Mouse (Mus musculus) ovary, postnatal 36 days (tissue): ENCODE results near the gene Anapc2.

Experiments used
- DNase-seq: peaks from one replicate; pipeline ENCODE4 v3.0.0; 2022; ENCODE audit warnings: low spot score, mixed read lengths

Gene Anapc2

DNA sequence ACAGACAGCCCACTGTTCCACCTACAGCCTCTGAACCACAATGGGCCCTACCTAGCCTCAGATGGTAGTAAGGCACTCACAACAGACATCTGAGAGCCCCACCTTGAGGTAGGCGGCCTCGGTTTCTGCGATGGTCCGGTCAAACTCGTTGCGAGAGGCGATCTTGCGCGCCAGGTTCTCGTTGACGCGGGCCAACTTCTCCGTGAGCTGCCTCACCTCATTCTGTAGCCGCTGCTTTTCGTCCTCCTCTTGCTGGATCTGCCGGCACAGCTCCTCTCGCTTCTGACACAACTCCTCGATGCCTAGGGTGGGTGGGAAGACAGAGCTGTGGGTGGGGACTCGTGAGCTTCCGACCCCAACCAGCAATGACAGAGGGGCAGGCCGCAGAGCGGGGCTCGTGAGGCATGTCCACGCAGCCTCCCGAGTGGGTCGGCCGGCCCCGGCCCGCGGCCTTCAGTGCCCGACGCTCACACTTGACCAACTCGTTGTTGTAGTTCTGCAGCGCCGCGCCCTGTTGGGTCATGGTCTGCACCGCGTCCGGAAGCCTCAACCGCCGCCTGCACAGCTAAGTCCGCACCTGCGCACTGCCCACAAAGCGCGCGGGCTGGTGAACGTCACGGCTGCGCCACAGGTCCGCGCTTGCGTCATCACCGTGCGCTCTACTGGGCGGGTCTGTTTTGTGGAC is at the start of gene Anapc2, which contains the start of gene Ssna1:
Gene Anapc2, plus strand, starts transcription at position 652 of the 685 bp plus-strand sequence.
Gene Ssna1, minus strand, starts transcription at position 612 of the 685 bp plus-strand sequence.
- peak; percentile 97 for DNase-seq

DNA sequence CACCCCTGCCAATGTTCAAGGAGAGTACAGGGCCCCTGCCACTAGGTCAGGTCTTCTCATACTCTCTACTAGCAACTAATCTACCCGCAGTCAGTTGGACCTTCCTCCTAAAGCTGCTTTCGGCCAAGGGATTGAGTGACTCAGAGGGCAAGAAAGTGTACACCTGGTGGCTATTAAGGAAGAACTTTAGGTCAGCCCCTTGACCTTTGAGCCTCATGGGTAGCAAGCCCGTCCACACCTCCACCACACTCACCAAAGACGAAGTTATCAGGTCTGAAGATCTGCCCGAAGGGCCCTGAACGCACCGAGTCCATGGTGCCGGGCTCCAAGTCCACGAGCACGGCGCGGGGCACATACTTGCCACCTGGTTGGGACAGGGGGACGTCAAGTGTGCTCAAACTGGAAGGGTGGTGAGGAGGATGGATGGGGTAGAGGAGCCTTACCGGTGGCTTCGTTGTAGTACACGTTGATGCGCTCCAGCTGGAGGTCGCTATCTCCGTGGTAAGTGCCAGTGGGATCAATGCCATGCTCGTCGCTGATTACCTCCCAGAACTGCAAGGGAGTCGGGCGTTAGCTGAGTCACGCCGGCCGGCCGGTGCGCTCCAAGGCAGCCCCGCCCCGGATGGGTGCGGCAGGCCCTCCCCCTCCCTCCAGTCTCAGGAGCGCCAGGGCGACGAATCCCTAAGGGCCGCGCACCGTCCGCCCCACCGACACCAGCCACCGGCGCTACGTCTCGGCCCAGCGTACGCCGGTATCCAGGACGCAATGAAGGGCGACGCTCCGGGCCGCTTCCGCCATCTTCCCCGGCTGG is 48.4 kb upstream of the Anapc2 start:
- peak; percentile 80 for DNase-seq

DNA sequence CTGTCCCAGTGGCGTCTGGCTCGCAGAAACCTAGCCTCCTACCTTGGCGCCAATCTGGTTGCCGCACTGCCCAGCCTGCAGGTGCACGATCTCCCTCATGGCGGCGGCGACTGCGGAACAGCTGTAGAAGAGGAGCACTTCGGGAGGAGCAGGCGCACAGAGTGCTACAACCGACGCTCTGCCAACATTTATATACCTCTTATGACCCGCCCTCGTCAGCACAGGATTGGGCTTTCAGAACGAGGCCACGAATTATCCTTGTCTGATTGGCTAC is 47.8 kb upstream of the Anapc2 start, which contains the start of gene Tubb4b:
Gene Tubb4b, minus strand, starts transcription at position 211 of the 274 bp plus-strand sequence.
- no peak for DNase-seq

DNA sequence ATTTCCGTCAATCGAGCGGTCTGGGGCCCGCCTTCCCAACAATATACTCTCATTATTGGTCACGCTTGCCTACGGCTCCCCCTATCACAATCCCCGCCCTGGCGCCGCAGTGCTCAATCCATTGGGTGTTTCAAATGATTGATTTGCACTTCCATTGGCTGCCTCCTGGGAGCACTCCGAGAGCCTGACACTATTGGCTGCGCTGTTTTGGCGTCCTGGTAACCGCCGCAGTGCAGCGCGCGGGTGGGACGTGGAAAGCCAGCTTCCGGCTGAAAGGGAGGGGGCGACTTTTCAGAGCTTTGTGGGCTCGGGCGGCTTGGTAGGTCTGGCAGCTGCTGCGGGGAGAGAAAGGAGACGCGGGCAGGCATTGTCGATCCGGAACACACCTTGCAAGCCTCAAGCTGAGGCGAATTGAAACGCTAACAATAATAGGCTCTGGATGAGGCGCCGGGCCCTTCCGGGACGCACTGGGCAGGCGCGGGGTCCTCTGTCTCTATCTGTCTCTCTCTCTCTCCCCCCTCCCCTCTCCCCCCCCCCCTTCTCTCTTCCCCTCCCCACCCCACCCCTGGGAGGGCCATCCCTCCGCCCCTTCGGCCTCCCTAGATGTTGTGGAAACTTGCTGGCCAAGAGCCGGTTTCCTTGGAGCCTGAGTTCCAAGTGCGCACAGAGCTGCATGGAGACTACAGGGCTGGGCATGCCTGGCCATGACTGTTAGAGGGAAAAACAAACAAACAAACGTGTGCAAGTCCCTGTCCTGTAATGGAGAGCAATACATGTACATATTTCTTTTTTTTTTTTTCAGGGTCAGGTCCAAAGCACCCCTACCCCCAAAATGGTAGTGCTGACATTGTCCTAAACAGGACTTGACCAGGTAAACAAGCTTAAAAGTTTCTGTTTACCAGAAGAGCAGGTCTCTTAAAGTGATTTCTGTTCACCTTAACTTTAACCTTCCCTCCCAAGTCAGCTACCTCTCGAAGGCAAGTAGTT is 47.2 kb upstream of the Anapc2 start:
- peak; percentile 96 for DNase-seq

DNA sequence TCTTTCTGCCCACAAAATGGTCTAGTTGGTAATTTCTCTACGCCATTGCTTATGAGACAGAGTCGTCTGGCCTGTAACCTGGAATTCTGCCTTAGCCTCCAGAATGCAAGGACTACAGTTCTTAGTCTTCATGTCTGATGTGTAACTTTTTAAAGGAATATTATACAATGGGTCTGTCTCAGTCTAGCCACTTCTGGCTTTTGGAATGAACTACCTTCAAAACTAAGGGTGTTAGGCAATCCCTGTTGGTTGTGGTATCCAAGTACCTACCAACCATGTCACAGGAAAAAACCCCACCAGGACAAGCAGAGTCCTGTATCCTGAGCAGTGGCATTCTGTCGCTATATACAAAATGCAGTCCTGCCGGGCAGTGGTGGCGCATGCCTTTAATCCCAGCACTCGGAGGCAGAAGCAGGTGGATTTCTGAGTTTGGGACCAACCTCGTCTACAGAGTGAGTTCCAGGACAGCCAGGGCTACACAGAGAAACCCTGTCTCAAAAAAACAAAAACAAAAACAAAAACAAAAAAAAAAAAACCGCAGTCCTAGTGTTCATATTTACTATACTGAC is 46.4 kb upstream of the Anapc2 start:
- no peak for DNase-seq

DNA sequence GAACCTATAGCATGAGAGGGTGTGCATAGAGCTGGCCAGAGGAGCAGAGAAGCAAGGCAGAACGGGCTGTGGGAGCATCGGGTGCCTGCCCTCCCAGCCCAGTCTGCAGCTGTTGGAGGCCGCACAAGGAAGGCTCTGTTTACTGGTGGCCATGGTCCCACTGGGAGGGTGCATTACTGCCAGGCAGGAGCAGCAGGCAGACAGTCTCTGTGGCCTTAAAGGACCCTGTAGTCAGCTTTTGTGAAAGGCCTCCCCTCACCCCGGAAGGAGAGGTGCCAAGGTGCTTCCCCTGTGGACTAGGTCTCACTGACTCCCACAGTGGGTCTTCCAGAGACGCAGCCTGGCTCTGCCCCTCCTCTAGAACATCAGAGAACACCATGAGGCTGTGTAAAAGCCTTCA is 45.4 kb upstream of the Anapc2 start:
- DNase-seq = no peak

DNA sequence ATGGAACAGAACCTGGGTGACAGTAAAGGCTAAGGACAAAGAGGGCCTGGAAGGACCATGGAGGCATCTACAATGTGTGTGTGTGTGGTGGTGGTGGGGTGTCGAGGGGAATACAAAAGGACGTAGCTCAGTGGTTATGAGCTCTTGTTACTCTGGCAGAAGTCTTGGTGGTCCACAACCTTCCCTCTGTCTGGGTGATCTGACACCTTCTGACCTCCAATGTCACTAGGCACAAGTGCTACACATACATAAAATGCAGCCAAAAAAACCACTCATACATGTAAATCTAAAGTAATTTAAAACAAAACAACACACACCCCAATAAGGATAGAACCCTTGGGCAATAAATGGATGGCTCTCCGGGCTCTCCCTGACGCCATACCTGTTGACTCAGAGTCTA is 44.9 kb upstream of the Anapc2 start:
- no peak for DNase-seq

DNA sequence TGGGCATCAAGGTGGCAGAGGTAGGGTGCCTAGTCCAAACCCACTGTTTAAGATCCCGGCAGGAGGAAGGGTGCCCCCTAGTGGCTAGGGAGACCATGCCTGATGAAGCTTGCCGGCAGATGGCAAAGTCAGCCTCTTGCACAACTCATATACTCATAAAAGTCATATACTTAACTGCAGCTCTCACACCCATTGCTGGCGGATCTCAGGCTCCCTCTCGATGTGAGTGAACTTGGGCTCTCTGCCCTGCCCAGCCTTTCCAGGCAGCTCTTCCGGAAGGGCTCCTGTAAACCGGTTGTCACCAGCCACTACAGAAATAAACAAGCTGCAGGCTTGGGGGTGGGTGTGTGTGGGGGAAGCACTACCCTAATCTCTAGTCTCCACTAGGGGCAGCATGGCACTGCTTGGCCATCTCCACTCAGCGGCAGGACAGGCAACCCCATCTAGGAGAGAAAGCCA is 43.8 kb upstream of the Anapc2 start:
- peak; percentile 77 for DNase-seq

DNA sequence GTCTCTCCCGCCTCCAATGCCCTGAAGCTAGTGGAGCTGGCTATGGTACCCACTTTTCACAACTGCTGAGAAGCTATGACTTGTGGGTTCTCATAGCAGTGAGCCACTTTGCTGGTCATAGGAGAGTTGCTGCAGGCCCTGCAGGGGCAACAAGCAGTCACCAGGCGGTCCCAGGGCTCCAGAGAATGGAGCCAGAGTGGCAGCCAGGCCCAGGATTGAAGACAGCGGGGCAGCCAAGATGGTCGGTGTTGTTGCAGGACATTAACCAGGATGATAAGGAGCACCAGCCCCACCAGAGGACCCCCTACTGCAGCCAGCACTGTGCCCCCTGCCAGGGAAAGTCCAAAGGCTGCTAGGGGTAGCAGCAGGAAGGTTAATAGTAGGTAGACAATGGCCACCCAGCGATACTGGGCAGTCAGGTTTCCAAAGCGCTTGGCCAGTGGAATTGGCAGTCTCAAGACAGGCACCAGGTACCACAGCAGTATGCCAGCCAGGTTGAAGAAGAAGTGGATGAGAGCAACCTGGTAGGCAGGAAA is 43.2 kb upstream of the Anapc2 start:
- no peak for DNase-seq

DNA sequence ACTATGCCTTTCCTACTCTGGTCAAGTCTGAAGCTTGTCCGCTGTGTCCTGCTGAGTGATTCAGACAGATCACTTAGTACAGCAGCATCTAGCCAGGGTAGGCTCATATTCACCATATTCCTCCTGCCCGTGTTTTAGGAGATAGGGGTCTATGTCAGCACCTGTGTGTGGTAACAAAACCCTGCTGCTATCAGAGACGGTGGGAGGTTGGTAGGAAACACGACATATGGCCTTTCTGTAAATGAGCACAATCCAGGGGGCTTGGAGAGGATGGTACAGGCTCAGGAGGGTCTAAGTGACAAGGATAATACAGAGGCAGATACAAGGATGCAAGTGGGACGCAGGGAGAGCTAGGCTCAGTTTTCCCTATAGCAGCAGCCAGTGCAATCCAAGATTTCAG is 42.7 kb upstream of the Anapc2 start:
- DNase-seq = no peak

DNA sequence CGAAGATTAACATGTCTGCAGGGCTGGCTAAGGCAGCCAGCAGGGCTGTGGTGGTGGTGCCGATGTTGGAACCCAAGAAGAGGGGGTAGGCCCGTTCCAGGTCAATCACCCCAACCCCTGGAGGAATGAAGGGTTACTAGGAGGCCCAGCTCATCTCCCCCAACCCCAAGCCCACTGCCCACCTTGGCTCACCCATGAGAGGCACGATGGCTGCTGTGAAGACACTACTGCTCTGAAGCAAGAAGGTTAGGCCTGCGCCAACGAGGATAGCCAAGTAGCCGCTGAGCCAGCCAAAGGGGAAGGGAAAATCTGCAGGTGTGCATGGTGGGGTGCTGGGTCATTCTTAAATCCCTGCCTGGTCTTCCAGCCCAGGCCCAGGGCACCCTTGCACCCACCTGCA is 41.7 kb upstream of the Anapc2 start:
- no peak for DNase-seq

DNA sequence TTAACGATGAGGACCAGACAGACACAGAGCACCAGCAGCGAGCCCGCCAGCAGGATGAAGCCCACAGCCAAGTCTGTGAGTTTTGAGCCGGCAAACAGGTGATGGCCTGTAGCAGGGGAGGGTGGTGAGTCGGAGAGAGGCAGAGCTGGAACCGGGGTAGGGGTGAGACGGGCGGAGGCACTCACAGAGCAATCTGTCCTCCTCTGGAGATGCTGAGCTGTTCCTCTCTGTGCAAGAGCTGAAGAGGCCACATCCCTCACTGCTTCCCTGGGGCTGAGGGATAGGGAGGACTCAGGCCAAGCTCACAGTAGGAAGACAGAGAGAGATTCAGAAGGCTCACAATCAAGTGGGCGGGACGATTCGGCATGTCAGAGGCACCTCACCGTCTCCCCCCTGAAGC is 41.2 kb upstream of the Anapc2 start:
- no peak for DNase-seq

DNA sequence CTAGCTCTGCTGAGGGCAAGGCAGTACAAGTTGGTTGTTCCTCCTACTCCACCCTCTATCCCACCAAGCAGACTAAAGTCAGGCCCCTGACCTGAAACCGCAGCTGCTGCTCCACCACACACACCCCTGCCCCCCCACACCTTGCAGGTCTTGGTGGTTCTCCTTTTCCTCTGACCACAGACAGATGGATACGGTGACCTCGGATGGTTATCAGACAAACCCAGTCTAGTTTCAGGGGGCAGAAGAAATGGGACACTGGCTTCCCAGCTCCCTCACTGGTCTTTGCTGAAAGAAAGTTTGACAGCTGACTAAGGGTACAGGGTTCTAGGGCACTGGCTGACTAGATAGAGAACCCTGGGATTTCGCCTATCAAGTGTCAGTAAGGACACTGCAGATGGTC is 38.9 kb upstream of the Anapc2 start:
- no peak for DNase-seq

DNA sequence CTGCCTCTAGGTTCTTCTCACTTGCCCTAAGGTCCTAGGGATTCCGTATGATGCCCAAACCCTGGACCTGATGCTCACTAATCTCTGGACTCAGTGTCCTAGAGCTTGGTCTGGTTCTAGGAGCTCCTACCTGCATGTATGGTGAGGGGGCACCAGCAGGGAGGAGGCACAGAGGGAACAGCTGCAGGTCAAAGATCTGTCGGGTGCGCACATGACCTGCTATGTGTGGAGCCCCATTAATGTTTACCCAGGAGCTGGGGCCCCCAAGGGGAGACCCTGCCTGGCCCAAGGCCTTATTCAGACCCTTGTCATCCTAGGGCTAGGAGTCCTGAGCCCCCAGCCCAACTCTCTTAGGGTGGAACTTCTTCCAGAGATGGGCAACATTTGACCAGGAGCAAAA is 38.2 kb upstream of the Anapc2 start, which contains the start of gene Slc34a3:
Gene Slc34a3, minus strand, starts transcription at position 315 of the 400 bp plus-strand sequence.
- no peak for DNase-seq

DNA sequence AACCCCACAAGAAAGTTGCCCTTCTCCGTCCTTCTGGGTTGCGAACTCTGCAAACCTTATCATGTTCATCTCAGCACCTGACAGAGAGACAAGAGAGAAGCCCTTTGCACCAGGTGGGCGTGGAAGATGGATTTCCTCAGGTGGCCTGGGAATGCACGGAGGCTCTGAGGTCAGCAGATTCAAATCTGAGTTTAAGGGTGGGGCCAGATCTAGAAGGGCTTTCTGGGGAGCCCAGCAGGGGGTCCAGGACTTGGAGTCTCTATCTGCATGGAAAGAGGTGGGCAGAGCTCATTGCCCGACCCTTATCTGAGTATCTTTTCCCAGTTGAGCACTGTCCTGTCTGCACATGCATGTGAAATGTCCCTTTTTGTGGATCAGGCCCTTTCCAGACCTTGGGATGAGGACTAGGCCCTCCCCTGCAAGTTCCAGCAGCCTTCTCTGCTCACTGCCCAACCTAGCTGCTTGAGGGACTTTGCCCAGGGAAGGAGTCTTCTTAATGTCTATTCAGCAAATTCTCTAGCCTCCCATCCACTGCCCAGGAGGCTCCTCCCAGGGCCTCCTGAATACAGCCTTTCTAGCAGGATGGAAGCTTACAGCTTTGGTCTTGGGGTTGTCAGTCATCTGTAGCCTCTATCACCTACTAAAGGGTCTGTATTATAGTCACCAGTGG is 37.6 kb upstream of the Anapc2 start:
- DNase-seq = no peak

DNA sequence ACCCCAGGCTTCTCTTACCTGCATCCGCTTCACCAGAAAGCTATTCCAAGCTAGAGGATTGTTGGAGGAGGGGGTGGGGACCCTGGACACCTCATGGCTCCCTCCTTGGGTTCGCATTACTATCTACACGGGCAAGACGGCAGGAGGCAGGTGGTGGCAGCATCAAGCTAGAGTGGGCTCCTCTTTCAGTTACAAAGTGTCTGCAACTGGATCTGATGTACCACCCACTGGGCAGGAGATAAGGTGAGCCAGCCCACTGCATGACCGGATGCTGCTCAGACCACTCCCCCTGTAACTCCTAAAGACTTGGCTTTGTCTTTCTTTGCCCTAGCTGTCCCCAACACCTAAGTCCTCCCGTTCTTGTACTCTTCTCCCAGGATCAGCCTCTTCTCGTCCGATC is 35.7 kb upstream of the Anapc2 start, which contains the start of gene Rnf224:
Gene Rnf224, minus strand, starts transcription at position 174 of the 400 bp plus-strand sequence.
- no peak for DNase-seq

DNA sequence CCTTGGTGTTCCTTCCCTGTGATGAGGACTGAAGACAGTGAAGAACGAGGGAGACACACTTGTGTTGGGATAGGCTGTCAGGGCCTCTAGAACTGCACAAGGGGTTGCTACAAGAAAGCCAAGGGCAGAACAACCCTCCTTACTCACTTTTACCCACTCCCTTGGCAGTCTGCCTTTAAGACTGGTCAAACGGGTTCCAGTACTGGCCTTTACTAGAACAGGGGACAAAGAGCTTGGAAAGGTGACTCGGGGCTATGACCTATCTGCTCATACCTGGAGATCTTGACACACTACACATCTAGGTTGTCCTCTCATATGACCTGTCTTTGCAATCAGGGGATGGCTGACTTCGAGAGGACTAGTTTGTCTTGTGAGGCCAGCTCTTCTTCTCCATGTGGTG is 34.8 kb upstream of the Anapc2 start:
- no peak for DNase-seq

DNA sequence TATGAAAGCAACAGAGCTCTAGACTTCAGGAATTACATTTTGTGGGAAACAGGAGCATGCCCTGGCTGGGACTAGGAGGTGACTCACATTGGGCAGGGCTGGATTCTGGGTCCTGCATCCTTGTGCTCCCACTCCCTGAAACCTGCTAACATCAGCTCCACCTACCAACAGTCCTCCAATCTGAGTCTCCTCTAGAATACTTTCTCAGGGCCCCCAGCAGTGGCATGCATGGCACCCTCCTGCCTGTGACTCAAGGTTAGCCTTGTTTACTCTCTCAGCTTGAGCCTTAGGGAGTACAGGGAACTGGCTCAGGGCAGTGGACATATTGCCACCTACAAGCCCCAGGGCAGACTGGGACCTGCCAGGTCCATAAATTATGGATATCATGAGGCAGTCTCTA is 34.2 kb upstream of the Anapc2 start:
- DNase-seq = no peak

DNA sequence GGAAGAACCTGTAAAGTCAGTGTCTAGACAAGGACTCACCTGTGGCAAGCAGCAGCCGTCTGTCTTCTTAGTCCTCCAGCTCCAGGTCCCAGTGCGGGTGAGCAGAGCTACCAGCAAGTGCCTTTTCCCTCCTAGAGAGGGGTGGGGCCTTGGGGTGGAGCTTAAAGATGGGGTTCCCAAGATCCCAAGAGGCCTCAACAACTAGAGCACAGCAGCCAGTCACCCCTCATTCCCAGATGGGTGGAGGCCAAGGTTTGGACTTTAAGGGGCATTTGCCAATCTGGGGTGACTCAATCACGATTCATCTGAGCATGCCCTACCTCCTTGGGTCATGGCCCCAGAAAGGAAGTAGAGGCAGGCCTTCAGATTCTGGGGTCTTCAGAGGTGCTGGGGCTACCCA is 32.5 kb upstream of the Anapc2 start:
- DNase-seq = no peak

DNA sequence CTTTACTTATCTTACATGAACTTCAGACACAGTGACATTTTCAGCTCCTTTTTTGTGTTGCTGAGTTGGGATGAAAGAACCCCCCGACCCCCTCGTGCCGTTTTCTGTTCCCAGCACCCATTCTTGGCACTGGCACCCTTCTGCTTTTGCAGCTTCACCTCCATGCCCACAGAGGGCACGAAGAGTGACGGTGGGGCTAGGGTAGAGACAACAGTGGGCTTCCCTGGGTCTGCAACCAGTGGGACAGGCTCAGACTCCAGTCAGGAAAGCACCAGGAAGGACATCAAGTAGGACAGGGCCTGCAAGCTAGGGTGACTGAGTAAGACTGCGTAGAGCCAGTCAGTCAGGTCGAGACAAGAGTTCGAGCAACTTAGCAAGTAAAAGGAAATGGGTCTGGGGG is 32.0 kb upstream of the Anapc2 start:
- DNase-seq = no peak
